Mouse (Mus musculus): ENCODE results near the gene E330034G19Rik.
"Not testable (repeated sequence)": the region's sequence is repeated elsewhere in the genome, so short reads cannot be mapped to it uniquely, and the experiment has no call there.

Gene E330034G19Rik

GRCm38 (mm10) chr14:24292914-24293313, at the start of gene E330034G19Rik:
TSS of gene E330034G19Rik (plus strand) at chr14:24293214.
- no peak for DNase-seq (ENCODE audit: low spot score)

DNA sequence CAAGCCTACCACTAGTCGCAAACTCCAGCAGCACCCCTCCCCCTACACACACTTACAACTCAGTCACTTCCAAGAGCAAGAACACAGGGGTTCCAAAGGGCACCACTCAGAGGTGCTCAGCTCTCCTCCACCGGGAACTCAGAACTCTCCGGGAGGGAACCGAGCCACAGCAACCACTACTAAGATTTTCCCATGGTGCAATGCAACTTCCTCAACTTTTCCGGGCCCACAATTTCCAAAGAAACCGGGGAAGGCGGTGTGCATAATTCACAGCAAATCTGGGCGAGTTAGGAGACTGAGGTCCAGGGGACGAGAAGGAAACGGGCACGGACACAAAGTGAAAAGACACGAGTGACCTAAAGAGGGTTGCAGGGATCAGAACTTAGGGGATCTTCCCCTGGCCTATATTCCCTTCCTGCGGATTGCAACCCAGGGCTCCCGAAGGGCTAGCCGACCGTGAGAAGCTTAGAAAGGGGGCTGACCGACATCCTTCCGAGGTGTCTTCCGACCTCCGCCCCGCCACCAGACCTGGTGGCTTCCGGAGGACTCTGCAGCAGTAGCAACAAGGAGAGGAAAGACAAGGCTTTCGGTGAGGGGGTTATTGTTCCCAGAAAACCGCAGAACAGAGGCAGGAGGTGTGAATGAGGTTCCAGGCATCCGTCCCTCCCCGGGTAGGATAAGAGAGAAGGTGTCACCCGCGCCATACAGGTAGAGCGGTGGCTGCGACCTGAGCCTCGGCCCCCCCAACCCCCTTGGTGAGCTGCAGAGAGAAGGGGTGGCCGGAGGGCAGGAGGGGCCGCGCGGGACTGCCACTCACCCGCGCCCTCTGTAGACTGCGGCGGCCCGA, 48.5 kb upstream of the E330034G19Rik start:
- DNase-seq (ENCODE audit: low spot score): peak; percentile 46

- DNase-seq (ENCODE audit: low spot score): peak; percentile 80
These were observed 47.6 kb upstream of the E330034G19Rik start, which contains the start of gene Dlg5 for GRCm38 (mm10) chr14:24245177-24246081. TSS of gene Dlg5 (minus strand) at chr14:24245920.

DNA sequence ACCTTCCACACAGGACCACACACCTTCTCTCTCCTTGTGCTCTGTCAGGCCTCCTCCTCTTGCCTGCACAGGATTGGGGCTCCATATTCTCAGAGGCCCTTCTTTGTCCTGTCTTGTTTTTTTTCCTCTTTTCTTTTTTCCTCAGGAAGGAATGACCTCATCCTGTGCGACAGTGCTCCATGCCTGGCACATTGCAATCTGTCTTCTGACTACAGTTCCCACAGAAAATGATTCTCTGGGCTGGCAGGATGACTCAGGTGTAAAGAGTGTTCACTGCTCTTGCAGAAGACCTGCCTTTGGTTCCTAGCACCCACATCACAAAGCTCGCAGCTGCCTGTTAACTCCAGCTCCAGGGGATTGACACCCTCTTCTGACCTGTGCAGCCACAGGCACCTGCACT, 43.1 kb upstream of the E330034G19Rik start:
- DNase-seq (ENCODE audit: low spot score): no peak

GRCm38 (mm10) chr14:24251326-24251725, 41.7 kb upstream of the E330034G19Rik start:
- no peak for DNase-seq (ENCODE audit: low spot score)

DNA sequence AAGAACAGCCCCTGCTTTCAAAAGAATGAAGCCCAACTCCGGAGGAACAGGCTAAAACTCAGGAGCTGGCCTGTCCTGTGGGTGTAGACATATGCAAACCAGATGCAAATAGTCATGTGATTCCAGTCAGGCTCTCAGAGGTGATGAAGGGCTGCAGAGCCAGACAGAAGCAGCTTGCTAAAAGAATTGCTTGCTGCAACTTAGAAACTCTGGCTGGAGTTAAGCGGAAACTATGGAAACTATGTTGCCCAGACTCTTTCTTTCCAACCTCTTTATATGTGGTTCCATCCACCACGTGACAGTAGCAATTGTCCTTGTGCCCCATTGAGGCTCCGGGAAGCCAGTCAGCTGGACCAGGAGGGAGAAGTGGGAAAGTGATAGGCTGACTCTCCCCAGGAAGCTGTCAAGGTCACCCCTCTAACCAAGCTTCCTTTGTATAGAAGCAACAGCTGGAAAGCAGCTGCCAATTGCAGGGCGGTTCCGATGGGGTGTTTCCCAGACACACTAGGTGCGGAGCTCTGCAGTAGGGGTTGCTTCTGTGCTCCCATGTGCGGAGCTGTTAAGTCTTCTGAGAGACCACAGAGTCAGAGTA, 39.3 kb upstream of the E330034G19Rik start:
- peak; percentile 53 for DNase-seq (ENCODE audit: low spot score)

DNA sequence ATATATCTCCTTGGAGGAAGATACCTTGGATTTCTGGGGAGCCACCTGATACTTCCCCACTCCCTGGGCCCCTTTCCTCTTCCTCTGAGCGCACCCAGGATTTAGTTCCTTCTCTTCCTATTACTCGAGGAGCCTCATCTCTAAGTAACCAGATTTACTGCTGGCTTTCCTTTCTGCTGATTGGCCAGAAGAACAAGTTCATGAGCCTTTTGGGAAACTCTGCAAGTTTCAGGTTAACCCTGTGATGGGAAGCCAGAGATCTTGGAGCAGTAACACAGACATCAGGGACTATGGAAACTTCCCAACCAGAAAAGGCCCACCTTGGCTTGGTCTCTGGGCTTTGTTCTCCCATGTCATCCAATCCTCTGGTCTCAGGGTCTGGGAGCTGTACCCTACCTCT, 37.1 kb upstream of the E330034G19Rik start:
- no peak for DNase-seq (ENCODE audit: low spot score)

GRCm38 (mm10) chr14:24260391-24260790, 32.6 kb upstream of the E330034G19Rik start:
- DNase-seq (ENCODE audit: low spot score): no peak

GRCm38 (mm10) chr14:24262382-24262781, 30.6 kb upstream of the E330034G19Rik start:
- no peak for DNase-seq (ENCODE audit: low spot score)

DNA sequence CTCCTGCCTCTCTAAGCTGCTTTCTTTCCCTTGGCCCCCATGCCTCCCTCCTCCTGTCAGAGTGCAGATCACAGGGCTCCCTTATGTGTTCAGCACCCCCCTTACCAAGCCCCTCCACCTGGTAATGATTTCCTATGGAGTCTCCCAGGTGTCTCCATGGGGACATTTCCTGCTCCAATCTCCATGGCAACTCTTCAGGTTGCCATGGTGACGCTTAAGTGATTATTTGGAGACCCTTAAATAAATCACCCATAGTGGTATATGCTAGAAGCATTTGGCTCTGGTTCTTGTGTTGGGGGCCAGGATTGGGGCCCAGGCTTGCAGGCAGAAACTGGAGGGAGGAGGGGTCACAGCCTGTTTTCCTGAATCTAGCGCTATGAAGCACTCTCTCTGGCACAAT, 30.1 kb upstream of the E330034G19Rik start:
- no peak for DNase-seq (ENCODE audit: low spot score)

GRCm38 (mm10) chr14:24269571-24269970, 23.4 kb upstream of the E330034G19Rik start:
- DNase-seq (ENCODE audit: low spot score): peak; percentile 56

DNA sequence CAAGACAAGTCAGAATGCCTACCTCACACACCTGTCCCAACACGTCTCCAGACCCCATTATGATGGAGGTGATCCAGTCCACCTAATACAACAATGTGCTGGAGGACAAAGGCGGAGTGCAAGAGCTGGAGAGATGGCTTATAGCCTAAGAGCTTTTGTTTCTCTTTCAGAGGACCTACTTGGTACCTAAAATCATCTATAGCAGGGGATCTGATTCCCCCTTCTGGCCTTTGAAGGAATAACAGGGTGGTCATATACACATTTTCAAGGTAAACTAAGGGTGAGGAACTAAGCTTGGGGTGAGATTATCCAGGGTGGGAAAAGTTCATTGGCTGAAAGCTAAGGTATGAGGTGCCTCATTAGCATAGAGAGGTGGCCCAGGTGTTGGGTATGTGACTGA, 19.4 kb upstream of the E330034G19Rik start:
- no peak for DNase-seq (ENCODE audit: low spot score)

DNA sequence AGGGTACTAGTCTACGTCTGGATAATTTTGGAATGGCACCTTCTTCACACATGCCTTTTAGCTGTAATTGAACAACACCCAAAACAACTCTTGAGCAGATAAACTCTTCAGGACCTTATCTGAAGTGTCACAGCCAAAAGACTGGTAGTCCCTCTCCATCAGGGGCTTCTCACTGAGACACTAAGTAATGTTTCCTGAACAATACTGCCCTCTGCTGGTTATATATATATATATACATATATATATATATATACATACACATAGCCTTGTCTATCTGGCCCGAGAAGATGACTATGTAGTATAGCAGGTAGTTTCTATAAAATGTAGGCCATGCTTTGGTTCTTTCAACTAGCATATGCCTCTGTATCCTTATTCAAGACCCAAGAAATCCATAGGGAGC, 17.5 kb upstream of the E330034G19Rik start:
- no peak for DNase-seq (ENCODE audit: low spot score)

DNA sequence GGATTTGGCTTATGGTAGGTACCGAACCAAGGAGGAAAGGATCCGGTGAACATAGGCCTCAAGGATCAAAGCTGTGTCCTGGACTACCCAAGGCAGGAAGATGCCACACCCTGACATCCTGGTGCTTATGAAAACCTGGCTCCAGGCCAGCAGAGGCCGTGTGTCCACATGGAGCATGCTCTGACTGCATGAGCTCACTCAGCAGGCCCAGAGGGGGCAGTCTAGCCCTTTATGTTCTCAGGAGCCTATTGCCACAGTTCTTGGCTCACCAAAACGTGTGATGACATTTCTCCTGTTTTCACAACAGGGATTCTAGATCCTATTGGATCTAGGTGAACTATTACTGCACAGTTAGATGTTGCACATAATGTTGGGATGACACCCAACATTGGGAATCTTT, 11.7 kb upstream of the E330034G19Rik start:
- peak; percentile 48 for DNase-seq (ENCODE audit: low spot score)

GRCm38 (mm10) chr14:24282276-24282675, 10.7 kb upstream of the E330034G19Rik start:
- peak; percentile 28 for DNase-seq (ENCODE audit: low spot score)

GRCm38 (mm10) chr14:24286136-24286535, 6.9 kb upstream of the E330034G19Rik start:
- peak; percentile 6 for DNase-seq (ENCODE audit: low spot score)

GRCm38 (mm10) chr14:24290726-24291125, 2.3 kb upstream of the E330034G19Rik start:
- peak; percentile 4 for DNase-seq (ENCODE audit: low spot score)

GRCm38 (mm10) chr14:24293631-24294030, 617 bp downstream of the E330034G19Rik start:
- no peak for DNase-seq (ENCODE audit: low spot score)

DNA sequence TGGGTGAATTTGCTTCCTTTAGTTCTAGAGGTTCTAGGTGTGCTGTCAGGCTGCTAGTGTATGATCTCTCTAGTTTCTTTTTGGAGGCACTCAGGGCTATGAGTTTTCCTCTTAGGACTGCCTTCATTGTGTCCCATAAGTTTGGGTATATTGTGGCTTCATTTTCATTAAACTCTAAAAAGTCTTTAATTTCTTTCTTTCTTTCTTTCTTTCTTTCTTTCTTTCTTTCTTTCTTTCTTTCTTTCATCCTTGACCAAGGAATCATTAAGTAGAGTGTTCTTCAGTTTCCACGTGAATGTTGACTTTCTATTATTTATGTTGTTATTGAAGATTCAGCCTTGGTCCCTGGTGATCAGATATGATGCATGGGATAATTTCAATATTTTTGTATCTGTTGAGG, 9.1 kb downstream of the E330034G19Rik start:
- not testable (repeated sequence) for DNase-seq (ENCODE audit: low spot score)

- no peak for DNase-seq (ENCODE audit: low spot score)
These were observed 13.7 kb downstream of the E330034G19Rik start for GRCm38 (mm10) chr14:24306667-24307066.

DNA sequence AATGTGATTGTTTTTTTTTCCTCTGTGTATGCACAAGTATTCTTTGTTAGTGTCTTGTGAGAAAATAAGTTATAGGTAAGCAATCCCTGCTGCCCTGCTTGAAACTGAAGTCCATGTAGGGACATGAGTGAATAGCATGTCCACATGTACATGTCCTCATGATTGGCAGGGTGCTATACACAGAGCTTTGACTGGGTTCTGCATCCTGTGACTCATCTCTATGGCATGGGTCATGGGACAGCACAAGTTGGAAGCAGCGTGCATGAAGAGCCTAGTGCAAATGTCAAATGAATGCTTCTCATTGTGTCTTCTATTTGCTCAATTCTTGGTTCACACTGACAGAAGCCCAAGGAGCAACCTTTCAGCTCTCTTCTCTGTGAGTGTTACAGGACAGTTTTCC, 14.1 kb downstream of the E330034G19Rik start:
- no peak for DNase-seq (ENCODE audit: low spot score)

GRCm38 (mm10) chr14:24311110-24311509, 18.1 kb downstream of the E330034G19Rik start:
- DNase-seq (ENCODE audit: low spot score): peak; percentile 73

All from testis, postnatal 10 days (tissue).